Mouse (Mus musculus) liver, adult 2 months (tissue): ENCODE data around the gene Chek1. TPM values are rescaled to one million over a fixed set of nuclear protein-coding genes. Genes with fewer than 3 reads are reported as not detected.

Source experiments
- DNase-seq: peaks from one replicate; pipeline ENCODE4 v3.0.0-alpha.2; 2011; ENCODE audit warnings: low read depth, low spot score; ENCODE audit errors: extremely low read depth
- H3K27ac ChIP-seq: fragments of 200-500 bp; replicated peaks from 2 replicates; pipeline ENCODE4 v1.5.1; 2012; ENCODE audit warnings: low read depth, mild to moderate bottlenecking, control low read depth, inconsistent platforms, low read length; ENCODE audit not compliant: insufficient read depth
- H3K27me3 ChIP-seq: fragments of 200-500 bp; 2 replicates; pipeline ENCODE4 v1.6.1; 2012; ENCODE audit warnings: mild to moderate bottlenecking, moderate library complexity, low read length, inconsistent platforms; ENCODE audit not compliant: control insufficient read depth, insufficient read depth
- H3K36me3 ChIP-seq: fragments of 200-500 bp; 2 replicates; pipeline ENCODE4 v1.6.1; 2012; ENCODE audit warnings: low read length, inconsistent platforms; ENCODE audit not compliant: control insufficient read depth, insufficient read depth
- H3K4me1 ChIP-seq: fragments of 200-500 bp; 2 replicates; pipeline ENCODE4 v1.6.1; 2011; ENCODE audit warnings: low read length; ENCODE audit not compliant: control insufficient read depth, insufficient read depth
- H3K4me3 ChIP-seq: fragments of 200-500 bp; 2 replicates; pipeline ENCODE4 v1.5.1; 2011; ENCODE audit warnings: low read depth, mild to moderate bottlenecking, control low read depth, low read length, moderate library complexity; ENCODE audit not compliant: insufficient read depth
- H3K79me2 ChIP-seq: fragments of 200-500 bp; 2 replicates; pipeline ENCODE4 v1.6.1; 2012; ENCODE audit warnings: inconsistent platforms, mild to moderate bottlenecking, low read length, moderate library complexity; ENCODE audit not compliant: control insufficient read depth, insufficient read depth
- H3K9ac ChIP-seq: fragments of 200-500 bp; 2 replicates; pipeline ENCODE4 v1.6.1; 2012; ENCODE audit warnings: low read depth, mild to moderate bottlenecking, control low read depth, inconsistent platforms, low read length
- CTCF ChIP-seq: fragments of 200-500 bp; IDR thresholded peaks from 2 replicates; pipeline ENCODE4 v1.5.1; 2011; ENCODE audit warnings: low read depth, low read length, control low read depth
- POLR2A ChIP-seq: fragments of 200-500 bp; IDR thresholded peaks from 2 replicates; pipeline ENCODE4 v1.6.1; 2011; ENCODE audit warnings: low read length, control low read depth; ENCODE audit not compliant: insufficient read depth; ENCODE audit errors: extremely low read depth
- WGBS: fragments of 180-500 bp; shearing (Covaris S2); methylation state at CpG from one replicate; pipeline ENCODE4 v1.1.7; 2018; 5-methylcytosine and 5-hydroxymethylcytosine counted together
- polyA plus RNA-seq: library from polyadenylated mRNA; depleted of rRNA; stranded (reverse); fragments of >200 nt; gene quantifications from 2 replicates; pipeline ENCODE4 v1.2.3, GENCODE M21; 2012; rRNA removed
- total RNA-seq: library from RNA; depleted of rRNA; stranded (reverse); fragments of >200 nt; gene quantifications from 2 replicates; pipeline ENCODE4 v1.2.3, GENCODE M21; 2014; rRNA removed

Gene Chek1
- total and polyA plus RNA-seq, 2 experiments = 0.16 to 0.55 TPM

- H3K9ac ChIP-seq = no peak overlapping the region
- no peaks in the 10 kb centered on the region for H3K79me2 ChIP-seq
- H3K4me3 ChIP-seq = no peak overlapping the region
- H3K4me1 ChIP-seq = no peaks in the 10 kb centered on the region
- no peaks in the 10 kb centered on the region for H3K36me3 ChIP-seq
- no peaks in the 10 kb centered on the region for H3K27me3 ChIP-seq
- H3K27ac ChIP-seq = no peak overlapping the region
- DNase-seq = peak; percentile 5
- TF ChIP-seq CTCF (peak; percentile 30; the same call in 1 of the 2 replicates), POLR2A (no peak)
Measured at GRCm38 (mm10) chr9:36687329-36687728, 39.5 kb downstream of the Chek1 start.

- DNase-seq = no peak
- H3K27me3 ChIP-seq = no peaks in the 10 kb centered on the region
- H3K4me1 ChIP-seq = no peaks in the 10 kb centered on the region; the same call in 1 of the 2 replicates
- H3K4me3 ChIP-seq = no peak overlapping the region
- H3K79me2 ChIP-seq = no peaks in the 10 kb centered on the region
- TF ChIP-seq POLR2A (no peak), CTCF (no peak)
- H3K9ac ChIP-seq = no peak overlapping the region
- 63% methylated on average over 2 of the region's 2 CpGs for WGBS
- H3K27ac ChIP-seq = no peak overlapping the region
- no peaks in the 10 kb centered on the region for H3K36me3 ChIP-seq
Measured at GRCm38 (mm10) chr9:36681424-36681823, 45.4 kb downstream of the Chek1 start.

Other genes starting within 250 kb of the Chek1 start
- not detected in 2 replicates for gene Gm5615, start 185.1 kb downstream of the Chek1 start, total RNA-seq
- not detected in 2 replicates for gene Gm5615, start 185.1 kb downstream of the Chek1 start, polyA plus RNA-seq
- not detected in 2 replicates for gene Gm17689, start 144.4 kb downstream of the Chek1 start, total RNA-seq
- gene Gm17689, start 144.4 kb downstream of the Chek1 start, polyA plus RNA-seq = not detected in 2 replicates
- not detected in 2 replicates for gene A630095E13Rik, start 83.7 kb downstream of the Chek1 start, total RNA-seq
- not detected in 2 replicates for gene A630095E13Rik, start 83.7 kb downstream of the Chek1 start, polyA plus RNA-seq
- gene Acrv1, start 33.8 kb downstream of the Chek1 start, total RNA-seq = not detected in 2 replicates
- gene Acrv1, start 33.8 kb downstream of the Chek1 start, polyA plus RNA-seq = not detected in 2 replicates
- gene Stt3a, start 40.6 kb upstream of the Chek1 start, total RNA-seq = 135 and 198 TPM in 2 replicates
- gene Stt3a, start 40.6 kb upstream of the Chek1 start, polyA plus RNA-seq = 129 and 135 TPM in 2 replicates
- 142 and 144 TPM in 2 replicates for gene Ei24, start 70.3 kb upstream of the Chek1 start, total RNA-seq
- gene Ei24, start 70.3 kb upstream of the Chek1 start, polyA plus RNA-seq = 129 and 260 TPM in 2 replicates
- 0.13 and 0.65 TPM in 2 replicates for gene Fez1, start 94.8 kb upstream of the Chek1 start, total RNA-seq
- gene Fez1, start 94.8 kb upstream of the Chek1 start, polyA plus RNA-seq = 0.12 TPM in 1 of 2 replicates, not detected in the other